Mouse (Mus musculus) heart, embryonic 12.5 days (tissue): ENCODE results near the gene Olfr224. TPM values are rescaled to one million over a fixed set of nuclear protein-coding genes. Genes with fewer than 3 reads are reported as not detected.

Experiments
- ATAC-seq: fragments of 200-750 bp; cut with Nextera tagmentation; 2 replicates; pipeline ENCODE4 v1.8.0; 2017; ENCODE audit warnings: moderate TSS enrichment, moderate library complexity; ENCODE audit not compliant: insufficient number of reproducible peaks, low FRiP score
- H3K27ac ChIP-seq: fragments of 300-500 bp; sonication (generic); 2 replicates; pipeline ENCODE4 v1.5.1; 2016; ENCODE audit warnings: mild to moderate bottlenecking, moderate library complexity; ENCODE audit not compliant: poor library complexity, severe bottlenecking
- H3K27me3 ChIP-seq: fragments of 300-500 bp; sonication (generic); replicated peaks from 2 replicates; pipeline ENCODE4 v1.6.1; 2016; ENCODE audit warnings: mild to moderate bottlenecking, moderate library complexity
- H3K36me3 ChIP-seq: fragments of 300-500 bp; sonication (generic); 2 replicates; pipeline ENCODE4 v1.6.1; 2016; ENCODE audit warnings: mild to moderate bottlenecking, moderate library complexity
- H3K4me1 ChIP-seq: fragments of 300-500 bp; sonication (generic); replicated peaks from 2 replicates; pipeline ENCODE4 v1.6.1; 2016; ENCODE audit warnings: mild to moderate bottlenecking
- H3K4me2 ChIP-seq: fragments of 300-500 bp; sonication (generic); 2 replicates; pipeline ENCODE4 v1.6.1; 2016; ENCODE audit warnings: mild to moderate bottlenecking, moderate library complexity
- H3K4me3 ChIP-seq: fragments of 300-500 bp; sonication (generic); 2 replicates; pipeline ENCODE4 v1.5.1; 2016; ENCODE audit warnings: mild to moderate bottlenecking
- H3K9ac ChIP-seq: fragments of 300-500 bp; sonication (generic); 2 replicates; pipeline ENCODE4 v1.6.1; 2016; ENCODE audit warnings: mild to moderate bottlenecking, moderate library complexity
- H3K9me3 ChIP-seq: fragments of 300-500 bp; sonication (generic); replicated peaks from 2 replicates; pipeline ENCODE4 v1.6.1; 2016; ENCODE audit warnings: mild to moderate bottlenecking, moderate library complexity
- WGBS: fragments of 180-500 bp; shearing (Covaris S2); methylation state at CpG from one replicate; pipeline ENCODE4 v1.1.7; 2016; 5-methylcytosine and 5-hydroxymethylcytosine counted together
- polyA plus RNA-seq: library from polyadenylated mRNA; unstranded; fragments of >200 nt; fragmentation: Nextera tagmentation; extraction: Ambion mirVana; gene quantifications from 2 replicates; pipeline ENCODE4 v1.2.1, GENCODE M21; 2016

The Olfr224 gene
- polyA plus RNA-seq = not detected in 2 replicates

- Histone ChIP-seq H3K36me3 (no peaks in the 10 kb centered on the region), H3K4me2 (no peak within 1 kb of the TSS), H3K4me1 (no peaks in the 10 kb centered on the region), H3K27ac (no peak within 1 kb of the TSS), H3K4me3 (no peak within 1 kb of the TSS), H3K27me3 (no peaks in the 10 kb centered on the region), H3K9ac (no peak within 1 kb of the TSS), H3K9me3 (no peaks in the 10 kb centered on the region)
- WGBS = 62% methylated on average over 5 of the region's 5 CpGs
- ATAC-seq = no peak
Measured at GRCm38 (mm10) chr11:58570405-58570804, at the start of gene Olfr224. Olfr224 (minus strand) TSS chr11:58570553.

GRCm38 (mm10) chr11:58618793-58619192 is 48.4 kb upstream of the Olfr224 start:
- Histone ChIP-seq H3K27me3 (no peaks in the 10 kb centered on the region), H3K36me3 (no peaks in the 10 kb centered on the region), H3K4me3 (no peak overlapping the region), H3K4me2 (no peak overlapping the region), H3K4me1 (peaks cover 8% of the 10 kb centered on the region), H3K27ac (no peak overlapping the region), H3K9me3 (no peaks in the 10 kb centered on the region), H3K9ac (no peak overlapping the region)
- no peak for ATAC-seq
- 71% methylated on average over 6 of the region's 6 CpGs for WGBS

GRCm38 (mm10) chr11:58618369-58618768 is 48.0 kb upstream of the Olfr224 start:
- no peak overlapping the region for H3K4me3 ChIP-seq
- H3K4me2 ChIP-seq = no peak overlapping the region
- H3K9me3 ChIP-seq = no peaks in the 10 kb centered on the region
- H3K27ac ChIP-seq = no peak overlapping the region
- WGBS = 45% methylated on average over 3 of the region's 3 CpGs
- H3K9ac ChIP-seq = no peak overlapping the region
- no peak for ATAC-seq
- H3K27me3 ChIP-seq = no peaks in the 10 kb centered on the region
- H3K36me3 ChIP-seq = no peaks in the 10 kb centered on the region
- peaks cover 8% of the 10 kb centered on the region for H3K4me1 ChIP-seq

- no peaks in the 10 kb centered on the region for H3K36me3 ChIP-seq
- no peak within 1 kb of the TSS for H3K27ac ChIP-seq
- no peak within 1 kb of the TSS for H3K4me2 ChIP-seq
- H3K27me3 ChIP-seq = no peaks in the 10 kb centered on the region
- H3K9me3 ChIP-seq = no peaks in the 10 kb centered on the region
- no peak within 1 kb of the TSS for H3K9ac ChIP-seq
- WGBS = 81% methylated on average over 4 of the region's 4 CpGs
- peaks cover 8% of the 10 kb centered on the region for H3K4me1 ChIP-seq
- H3K4me3 ChIP-seq = no peak within 1 kb of the TSS
- no peak for ATAC-seq
Measured at GRCm38 (mm10) chr11:58615975-58616374, 45.6 kb upstream of the Olfr224 start, which contains the start of gene 2210407C18Rik. 2210407C18Rik (minus strand) TSS chr11:58616075.

GRCm38 (mm10) chr11:58614526-58614925 is 44.2 kb upstream of the Olfr224 start:
- Histone ChIP-seq H3K4me3 (no peak overlapping the region), H3K9me3 (no peaks in the 10 kb centered on the region), H3K36me3 (no peaks in the 10 kb centered on the region), H3K27ac (no peak overlapping the region), H3K9ac (no peak overlapping the region), H3K27me3 (no peaks in the 10 kb centered on the region), H3K4me1 (peaks cover 8% of the 10 kb centered on the region), H3K4me2 (no peak overlapping the region)
- ATAC-seq = no peak

GRCm38 (mm10) chr11:58613359-58613758 is 43.0 kb upstream of the Olfr224 start:
- Histone ChIP-seq H3K4me3 (no peak overlapping the region), H3K9ac (no peak overlapping the region), H3K36me3 (no peaks in the 10 kb centered on the region), H3K27me3 (no peaks in the 10 kb centered on the region), H3K27ac (no peak overlapping the region), H3K4me2 (no peak overlapping the region), H3K9me3 (no peaks in the 10 kb centered on the region), H3K4me1 (peaks cover 7% of the 10 kb centered on the region)
- 65% methylated on average over 3 of the region's 3 CpGs for WGBS
- ATAC-seq = no peak

- H3K9me3 ChIP-seq = no peaks in the 10 kb centered on the region; the same call in 1 of the 2 replicates
- no peaks in the 10 kb centered on the region for H3K36me3 ChIP-seq
- H3K4me1 ChIP-seq = no peaks in the 10 kb centered on the region
- H3K27me3 ChIP-seq = no peaks in the 10 kb centered on the region
- no peak overlapping the region for H3K9ac ChIP-seq
- H3K4me3 ChIP-seq = no peak overlapping the region
- no peak overlapping the region for H3K4me2 ChIP-seq
- no peak overlapping the region for H3K27ac ChIP-seq
- 80% methylated on average over 6 of the region's 6 CpGs for WGBS
- no peak for ATAC-seq
Measured at GRCm38 (mm10) chr11:58607030-58607429, 36.7 kb upstream of the Olfr224 start.

GRCm38 (mm10) chr11:58606177-58606919 is 36.0 kb upstream of the Olfr224 start:
- Histone ChIP-seq H3K4me1 (no peaks in the 10 kb centered on the region), H3K9me3 (no peaks in the 10 kb centered on the region; the same call in 1 of the 2 replicates), H3K36me3 (no peaks in the 10 kb centered on the region), H3K9ac (no peak overlapping the region), H3K27ac (no peak overlapping the region), H3K4me2 (no peak overlapping the region), H3K27me3 (0 out of 2 replicates have a peak, but pooled peaks cover 3% of the 10 kb centered on the region), H3K4me3 (no peak overlapping the region)
- ATAC-seq = no peak
- 74% methylated on average over 12 of the region's 12 CpGs for WGBS

- WGBS = 58% methylated on average over 3 of the region's 3 CpGs
- Histone ChIP-seq H3K27me3 (0 out of 2 replicates have a peak, but pooled peaks cover 3% of the 10 kb centered on the region), H3K4me3 (no peak overlapping the region), H3K9me3 (no peaks in the 10 kb centered on the region; the same call in 1 of the 2 replicates), H3K4me1 (no peaks in the 10 kb centered on the region), H3K9ac (no peak overlapping the region), H3K27ac (no peak overlapping the region), H3K36me3 (no peaks in the 10 kb centered on the region), H3K4me2 (no peak overlapping the region)
- ATAC-seq = no peak
Measured at GRCm38 (mm10) chr11:58605228-58605627, 34.9 kb upstream of the Olfr224 start.

- Histone ChIP-seq H3K27me3 (0 out of 2 replicates have a peak, but pooled peaks cover 3% of the 10 kb centered on the region), H3K4me2 (no peak overlapping the region), H3K36me3 (no peaks in the 10 kb centered on the region), H3K4me1 (no peaks in the 10 kb centered on the region), H3K27ac (no peak overlapping the region), H3K9ac (no peak overlapping the region), H3K9me3 (no peaks in the 10 kb centered on the region; the same call in 1 of the 2 replicates), H3K4me3 (no peak overlapping the region)
- no peak for ATAC-seq
- WGBS = 59% methylated on average over 2 of the region's 2 CpGs
Measured at GRCm38 (mm10) chr11:58604688-58605087, 34.3 kb upstream of the Olfr224 start.

- no peak overlapping the region for H3K4me2 ChIP-seq
- no peak for ATAC-seq
- no peaks in the 10 kb centered on the region for H3K4me1 ChIP-seq
- no peak overlapping the region for H3K27ac ChIP-seq
- H3K9ac ChIP-seq = no peak overlapping the region
- H3K36me3 ChIP-seq = no peaks in the 10 kb centered on the region
- H3K27me3 ChIP-seq = 0 out of 2 replicates have a peak, but pooled peaks cover 3% of the 10 kb centered on the region
- H3K9me3 ChIP-seq = no peaks in the 10 kb centered on the region; the same call in 1 of the 2 replicates
- 78% methylated on average over 6 of the region's 6 CpGs for WGBS
- no peak overlapping the region for H3K4me3 ChIP-seq
Measured at GRCm38 (mm10) chr11:58602800-58603560, 32.6 kb upstream of the Olfr224 start.
